Mouse (Mus musculus): ENCODE results near the gene Gdpd3.
A peak's percentile ranks its signal among the peaks of the same experiment; 100 is the strongest.

- TF ChIP-seq POLR2A (IDR thresholded peaks at IDR 0.05; ENCODE audit: borderline replicate concordance, extremely low read depth, low read depth, low read length): peak; percentile 11; the same call in 1 of the 2 replicates
- TF ChIP-seq CTCF (IDR thresholded peaks at IDR 0.05; ENCODE audit: insufficient read depth, low read length): no peak
Observed at GRCm38 (mm10) chr7:126746798-126747197, 19.3 kb upstream of the Gdpd3 start.

All from lung, adult 2 months (tissue).